Mouse (Mus musculus): ENCODE data around the gene Map4k3. TPM values are rescaled to one million over a fixed set of nuclear protein-coding genes. Genes with fewer than 3 reads are reported as not detected.
A peak's percentile ranks its signal among the peaks of the same experiment; 100 is the strongest.

Map4k3 gene
- total RNA-seq, 2 experiments from 2014 or later: 23.6 to 25.2 TPM

GRCm38 (mm10) chr17:80644983-80645693, 83.1 kb downstream of the Map4k3 start:
- no peak for DNase-seq
- intact Hi-C loops (cut with DNase I): no loop called here

GRCm38 (mm10) chr17:80644567-80644966, 83.7 kb downstream of the Map4k3 start:
- intact Hi-C loops (cut with DNase I): no loop called here
- DNase-seq: no peak

GRCm38 (mm10) chr17:80638121-80638520, 90.2 kb downstream of the Map4k3 start:
- intact Hi-C loops (cut with DNase I): no loop called here
- DNase-seq: no peak

GRCm38 (mm10) chr17:80635794-80636193, 92.5 kb downstream of the Map4k3 start:
- DNase-seq: no peak
- intact Hi-C loops (cut with DNase I): no loop called here

GRCm38 (mm10) chr17:80632846-80633245, 95.4 kb downstream of the Map4k3 start:
- no peak for DNase-seq
- intact Hi-C loops (cut with DNase I): no loop called here

GRCm38 (mm10) chr17:80632354-80632753, 95.9 kb downstream of the Map4k3 start:
- DNase-seq: no peak
- intact Hi-C loops (cut with DNase I): no loop called here

- DNase-seq: no peak
- intact Hi-C loops (cut with DNase I): no loop called here
These were observed 97.3 kb downstream of the Map4k3 start for GRCm38 (mm10) chr17:80631028-80631427.

- intact Hi-C loops (cut with DNase I): loop anchor here (5.0 kb wide), 3 partner anchors 102 to 392 kb away; partner anchors contain the start of gene Map4k3
These were observed 103.3 kb downstream of the Map4k3 start for GRCm38 (mm10) chr17:80624979-80625378.

GRCm38 (mm10) chr17:80621691-80622090, 106.6 kb downstream of the Map4k3 start:
- no peak for DNase-seq
- intact Hi-C loops (cut with DNase I): loop anchor here (1.0 to 5.0 kb wide), 4 partner anchors 106 to 396 kb away; partner anchors contain the start of gene Map4k3

More at GRCm38 (mm10) chr17:80624979-80625378, 103.3 kb downstream of the Map4k3 start:
- no peak for DNase-seq

- DNase-seq: peak; percentile 54 to 75
These were observed 107.4 kb downstream of the Map4k3 start for GRCm38 (mm10) chr17:80620786-80621423.

GRCm38 (mm10) chr17:80619556-80619955, 108.7 kb downstream of the Map4k3 start:
- intact Hi-C loops (cut with DNase I): no loop called here
- no peak for DNase-seq

More at GRCm38 (mm10) chr17:80620786-80621423, 107.4 kb downstream of the Map4k3 start:
- intact Hi-C loops (cut with DNase I): loop anchor here (1.0 to 5.0 kb wide), 4 partner anchors 106 to 396 kb away; partner anchors contain the start of gene Map4k3

GRCm38 (mm10) chr17:80618890-80619289, 109.4 kb downstream of the Map4k3 start:
- DNase-seq: no peak

GRCm38 (mm10) chr17:80603806-80604205, 124.5 kb downstream of the Map4k3 start:
- DNase-seq: no peak
- intact Hi-C loops (cut with DNase I): no loop called here

More at GRCm38 (mm10) chr17:80618890-80619289, 109.4 kb downstream of the Map4k3 start:
- intact Hi-C loops (cut with DNase I): no loop called here

GRCm38 (mm10) chr17:80603079-80603625, 125.1 kb downstream of the Map4k3 start:
- intact Hi-C loops (cut with DNase I): no loop called here
- DNase-seq: no peak

GRCm38 (mm10) chr17:80601371-80601770, 126.9 kb downstream of the Map4k3 start:
- DNase-seq: peak in 1 of 2 experiments; percentile 38
- intact Hi-C loops (cut with DNase I): no loop called here

GRCm38 (mm10) chr17:80583051-80583450, 145.2 kb downstream of the Map4k3 start:
- intact Hi-C loops (cut with DNase I): no loop called here
- no peak for DNase-seq

- DNase-seq: no peak
- intact Hi-C loops (cut with DNase I): no loop called here
These were observed 148.4 kb downstream of the Map4k3 start for GRCm38 (mm10) chr17:80579901-80580300.

- intact Hi-C loops (cut with DNase I): no loop called here
- no peak for DNase-seq
These were observed 149.2 kb downstream of the Map4k3 start for GRCm38 (mm10) chr17:80579089-80579488.

- no peak for DNase-seq
- intact Hi-C loops (cut with DNase I): no loop called here
These were observed 150.2 kb downstream of the Map4k3 start for GRCm38 (mm10) chr17:80578041-80578440.

- no peak for DNase-seq
- intact Hi-C loops (cut with DNase I): no loop called here
These were observed 150.6 kb downstream of the Map4k3 start, which contains the start of gene Cdkl4 for GRCm38 (mm10) chr17:80577639-80578038. Cdkl4 (minus strand) TSS chr17:80577813.

- no peak for DNase-seq
- intact Hi-C loops (cut with DNase I): no loop called here
These were observed 151.1 kb downstream of the Map4k3 start for GRCm38 (mm10) chr17:80577214-80577613.
